8 mouse cellular contexts compared by ENCODE assay signal in the genomic region with DNA sequence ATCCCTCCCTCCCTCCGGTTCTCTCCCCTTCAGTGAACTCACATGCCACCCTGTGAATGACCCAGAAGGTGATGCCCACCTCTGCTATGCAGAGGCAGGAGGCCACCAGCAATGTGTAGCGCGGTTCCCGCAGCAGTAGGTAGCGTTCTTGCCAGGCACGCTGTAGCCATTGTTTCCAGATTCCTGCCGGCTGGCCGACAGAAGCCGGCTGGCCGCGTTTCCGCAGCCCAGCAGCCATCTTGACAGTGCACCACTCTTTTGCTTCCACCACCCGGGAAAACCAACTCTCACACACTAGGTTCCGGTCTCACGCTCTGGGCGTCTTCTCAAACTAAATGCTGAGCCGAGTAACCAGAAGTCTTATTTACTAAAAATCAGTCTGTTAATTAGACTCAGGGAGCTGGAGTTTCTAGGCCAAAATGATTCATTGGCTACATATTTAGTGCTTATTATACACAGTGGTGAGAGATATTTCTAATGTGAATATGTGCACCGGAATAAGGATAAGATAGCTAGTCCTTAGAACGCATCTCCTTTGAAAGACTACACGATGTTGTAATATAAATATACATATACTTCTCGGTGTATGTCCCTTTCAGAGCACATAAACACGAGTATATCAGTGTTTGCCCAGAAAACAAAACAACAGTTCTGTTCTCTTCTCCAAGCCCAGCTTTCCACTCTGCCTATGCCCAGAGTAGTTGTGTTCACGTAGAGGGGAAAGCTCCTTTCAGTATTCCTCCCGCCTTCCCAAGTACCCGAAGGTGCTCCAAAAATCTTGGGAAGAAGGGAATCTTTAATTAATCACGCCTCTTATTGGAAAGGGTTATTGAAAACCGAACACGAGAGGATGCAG. TPM values are rescaled to one million over a fixed set of nuclear protein-coding genes. Genes with fewer than 3 reads are reported as not detected.
DNase-seq lines count a peak whose midpoint lies in the region; ATAC-seq and TF ChIP-seq lines count a peak whose summit lies in the region.

No protein-coding gene starts in this region.

- H3K4me2 ChIP-seq in heart, embryonic 15.5 days: peak overlapping the region; percentile 90
- peak overlapping the region; percentile 80 for H3K4me2 ChIP-seq in neural tube, embryonic 15.5 days

- H3K9me3 ChIP-seq in E14TG2a.4 (ENCODE audit: low read length): no peaks in the 10 kb centered on the region
- H3K9me3 ChIP-seq in heart, embryonic 15.5 days (replicated peaks): no peaks in the 10 kb centered on the region
- H3K9me3 ChIP-seq in neural tube, embryonic 15.5 days (replicated peaks): no peaks in the 10 kb centered on the region

- H3K27me3 ChIP-seq in E14TG2a.4 (ENCODE audit: insufficient read depth, low read length): no peaks in the 10 kb centered on the region
- no peaks in the 10 kb centered on the region for H3K27me3 ChIP-seq in heart, embryonic 15.5 days
- H3K27me3 ChIP-seq in neural tube, embryonic 15.5 days (replicated peaks): no peaks in the 10 kb centered on the region

- WGBS in heart, embryonic 15.5 days: under 1% methylated on average over 28 of the region's 28 CpGs
- WGBS in lung, adult 2 months: under 1% methylated on average over 28 of the region's 28 CpGs
- WGBS in neural tube, embryonic 15.5 days: under 1% methylated on average over 28 of the region's 28 CpGs

- TF ChIP-seq CTCF in E14TG2a.4 (conservative IDR thresholded peaks at IDR 0.05; ENCODE audit: low read length): no peak
- TF ChIP-seq CTCF in brain, embryonic 14.5 days (IDR thresholded peaks at IDR 0.05; ENCODE audit: borderline replicate concordance, extremely low read depth, insufficient read depth, insufficient read length): no peak
- no peak for TF ChIP-seq CTCF in lung, adult 2 months (IDR thresholded peaks at IDR 0.05; ENCODE audit: insufficient read depth, low read length)

- ATAC-seq in erythroid progenitor cell, adult 5-6 weeks (replicated peaks; ENCODE audit: low FRiP score, poor library complexity, severe bottlenecking): peak; percentile 64
- no peak for ATAC-seq in heart, embryonic 15.5 days (replicated peaks; ENCODE audit: insufficient number of reproducible peaks, insufficient read depth, low FRiP score, low read depth)
- peak; percentile 78 for ATAC-seq in neural tube, embryonic 15.5 days (ENCODE audit: low FRiP score)

- peaks cover 64% of the 10 kb centered on the region for H3K4me1 ChIP-seq in E14TG2a.4 (replicated peaks; ENCODE audit: low read depth, low read length)
- H3K4me1 ChIP-seq in heart, embryonic 15.5 days (replicated peaks): peaks cover 15% of the 10 kb centered on the region
- H3K4me1 ChIP-seq in lung, adult 2 months (ENCODE audit: control insufficient read depth, insufficient read depth, low read length): peaks cover 2% of the 10 kb centered on the region; the same call in 1 of the 2 replicates
- peaks cover 31% of the 10 kb centered on the region for H3K4me1 ChIP-seq in neural tube, embryonic 15.5 days

- DNase-seq in brain, embryonic 14.5 days (ENCODE audit: low read depth): peak; percentile 95
- DNase-seq in kidney, postnatal 10 days: peak; percentile 82
- DNase-seq in lung, adult 2 months: peak; percentile 75
- peak; percentile 79 for DNase-seq in testis, postnatal 10 days (ENCODE audit: low spot score)

- peak; percentile 93; the same call in 1 of the 2 replicates for TF ChIP-seq POLR2A in brain, embryonic 14.5 days (IDR thresholded peaks at IDR 0.05; ENCODE audit: borderline replicate concordance, extremely low read depth, insufficient read depth, insufficient read length, poor library complexity, severe bottlenecking)
- peak; percentile 92 for TF ChIP-seq POLR2A in lung, adult 2 months (IDR thresholded peaks at IDR 0.05; ENCODE audit: borderline replicate concordance, extremely low read depth, low read depth, low read length)

- peak overlapping the region; percentile 79 for H3K27ac ChIP-seq in heart, embryonic 15.5 days
- H3K27ac ChIP-seq in neural tube, embryonic 15.5 days (replicated peaks): peak overlapping the region; percentile 88

- peak overlapping the region; percentile 97 for H3K4me3 ChIP-seq in E14TG2a.4 (replicated peaks; ENCODE audit: low read length)
- H3K4me3 ChIP-seq in heart, embryonic 15.5 days: peak overlapping the region; percentile 83
- peak overlapping the region; percentile 78 for H3K4me3 ChIP-seq in lung, adult 2 months (replicated peaks; ENCODE audit: extremely low read depth, low read depth, low read length)
- peak overlapping the region; percentile 81 for H3K4me3 ChIP-seq in neural tube, embryonic 15.5 days (replicated peaks)

- peak overlapping the region; percentile 82 for H3K9ac ChIP-seq in heart, embryonic 15.5 days
- H3K9ac ChIP-seq in neural tube, embryonic 15.5 days (replicated peaks): peak overlapping the region; percentile 90

- peaks cover 59% of the 10 kb centered on the region for H3K36me3 ChIP-seq in E14TG2a.4 (ENCODE audit: insufficient read depth, low read length)
- H3K36me3 ChIP-seq in heart, embryonic 15.5 days: peaks cover 15% of the 10 kb centered on the region
- H3K36me3 ChIP-seq in neural tube, embryonic 15.5 days: peaks cover 18% of the 10 kb centered on the region

RNA-seq across cellular contexts. Expression of a gene that starts 0.7 kb away (rescaled TPM):
- polyA plus RNA-seq in brain, embryonic 14.5 days (2012; rRNA removed): 9.2 and 16.4 TPM in 2 replicates
- not detected in 2 replicates for total RNA-seq in erythroid progenitor cell, adult 5-6 weeks (2015; ENCODE audit: low replicate concordance)
- total RNA-seq in erythroid progenitor cell, adult 5-6 weeks (2017; ENCODE audit: low replicate concordance): 0.15 TPM in 1 of 2 replicates, not detected in the other
- 13.4 and 17.6 TPM in 2 replicates for polyA plus RNA-seq in heart, embryonic 15.5 days (2015; fragmentation: Nextera tagmentation; extraction: Ambion mirVana)
- 7.6 and 8.3 TPM in 2 replicates for polyA plus RNA-seq in lung, adult 2 months (2012; rRNA removed)
- polyA plus RNA-seq in neural tube, embryonic 15.5 days (2015; fragmentation: Nextera tagmentation; extraction: Ambion mirVana): 8.4 and 14.8 TPM in 2 replicates

RNA-seq across cellular contexts. Expression of a gene that starts 0.7 kb away (rescaled TPM):
- not detected in 2 replicates for polyA plus RNA-seq in brain, embryonic 14.5 days (2012; rRNA removed)
- total RNA-seq in erythroid progenitor cell, adult 5-6 weeks (2015; ENCODE audit: low replicate concordance): not detected in 2 replicates
- not detected in 2 replicates for total RNA-seq in erythroid progenitor cell, adult 5-6 weeks (2017; ENCODE audit: low replicate concordance)
- polyA plus RNA-seq in heart, embryonic 15.5 days (2015; fragmentation: Nextera tagmentation; extraction: Ambion mirVana): not detected in 2 replicates
- 0.17 TPM in 1 of 2 replicates, not detected in the other for polyA plus RNA-seq in lung, adult 2 months (2012; rRNA removed)
- 0.13 TPM in 1 of 2 replicates, not detected in the other for polyA plus RNA-seq in neural tube, embryonic 15.5 days (2015; fragmentation: Nextera tagmentation; extraction: Ambion mirVana)

RNA-seq across cellular contexts. Expression of a gene that starts 0.8 kb away (rescaled TPM):
- 30.5 and 31.6 TPM in 2 replicates for polyA plus RNA-seq in brain, embryonic 14.5 days (2012; rRNA removed)
- total RNA-seq in erythroid progenitor cell, adult 5-6 weeks (2015; ENCODE audit: low replicate concordance): 6.7 and 6.8 TPM in 2 replicates
- total RNA-seq in erythroid progenitor cell, adult 5-6 weeks (2017; ENCODE audit: low replicate concordance): 1.2 and 5.5 TPM in 2 replicates
- polyA plus RNA-seq in heart, embryonic 15.5 days (2015; fragmentation: Nextera tagmentation; extraction: Ambion mirVana): 23.6 and 30.7 TPM in 2 replicates
- polyA plus RNA-seq in lung, adult 2 months (2012; rRNA removed): 18.0 and 23.7 TPM in 2 replicates
- 39.6 and 40.0 TPM in 2 replicates for polyA plus RNA-seq in neural tube, embryonic 15.5 days (2015; fragmentation: Nextera tagmentation; extraction: Ambion mirVana)

RNA-seq across cellular contexts. Expression of a gene that starts 10.4 kb away (rescaled TPM):
- polyA plus RNA-seq in brain, embryonic 14.5 days (2012; rRNA removed): 82.1 and 103 TPM in 2 replicates
- total RNA-seq in erythroid progenitor cell, adult 5-6 weeks (2015; ENCODE audit: low replicate concordance): not detected in 2 replicates
- total RNA-seq in erythroid progenitor cell, adult 5-6 weeks (2017; ENCODE audit: low replicate concordance): not detected in 2 replicates
- polyA plus RNA-seq in heart, embryonic 15.5 days (2015; fragmentation: Nextera tagmentation; extraction: Ambion mirVana): 0.31 and 0.46 TPM in 2 replicates
- 3.4 and 4.0 TPM in 2 replicates for polyA plus RNA-seq in lung, adult 2 months (2012; rRNA removed)
- polyA plus RNA-seq in neural tube, embryonic 15.5 days (2015; fragmentation: Nextera tagmentation; extraction: Ambion mirVana): 45.1 and 55.0 TPM in 2 replicates

RNA-seq across cellular contexts. Expression of a gene that starts 18.9 kb away (rescaled TPM):
- 27.3 and 27.7 TPM in 2 replicates for polyA plus RNA-seq in brain, embryonic 14.5 days (2012; rRNA removed)
- not detected in 2 replicates for total RNA-seq in erythroid progenitor cell, adult 5-6 weeks (2015; ENCODE audit: low replicate concordance)
- not detected in 2 replicates for total RNA-seq in erythroid progenitor cell, adult 5-6 weeks (2017; ENCODE audit: low replicate concordance)
- 0.93 and 1.5 TPM in 2 replicates for polyA plus RNA-seq in heart, embryonic 15.5 days (2015; fragmentation: Nextera tagmentation; extraction: Ambion mirVana)
- polyA plus RNA-seq in lung, adult 2 months (2012; rRNA removed): 0.37 and 0.64 TPM in 2 replicates
- polyA plus RNA-seq in neural tube, embryonic 15.5 days (2015; fragmentation: Nextera tagmentation; extraction: Ambion mirVana): 17.6 and 20.4 TPM in 2 replicates
